Mouse (Mus musculus) hindbrain, embryonic 16.5 days (tissue): ENCODE results near the gene Cfap299. TPM values are rescaled to one million over a fixed set of nuclear protein-coding genes. Genes with fewer than 3 reads are reported as not detected.

Source experiments
- ATAC-seq: fragments of 200-750 bp; cut with Nextera tagmentation; 2 replicates; pipeline ENCODE4 v1.8.0; 2017; ENCODE audit warnings: moderate TSS enrichment, moderate library complexity
- H3K27ac ChIP-seq: fragments of 300-500 bp; sonication (generic); 2 replicates; pipeline ENCODE4 v1.5.1; 2014; ENCODE audit warnings: low read depth, mild to moderate bottlenecking, control low read depth, low read length, moderate library complexity
- H3K27me3 ChIP-seq: fragments of 300-500 bp; sonication (generic); replicated peaks from 2 replicates; pipeline ENCODE4 v1.6.1; 2014; ENCODE audit warnings: low read length; ENCODE audit not compliant: control insufficient read depth, insufficient read depth
- H3K36me3 ChIP-seq: fragments of 300-500 bp; sonication (generic); 2 replicates; pipeline ENCODE4 v1.6.1; 2014; ENCODE audit warnings: mild to moderate bottlenecking, low read length, moderate library complexity, mixed read lengths; ENCODE audit not compliant: control insufficient read depth, insufficient read depth
- H3K4me1 ChIP-seq: fragments of 300-500 bp; sonication (generic); 2 replicates; pipeline ENCODE4 v1.6.1; 2014; ENCODE audit warnings: low read depth, low read length; ENCODE audit not compliant: control insufficient read depth, insufficient read depth
- H3K4me2 ChIP-seq: fragments of 300-500 bp; sonication (generic); 2 replicates; pipeline ENCODE4 v1.6.1; 2014; ENCODE audit warnings: mild to moderate bottlenecking, low read length, control low read depth, moderate library complexity
- H3K4me3 ChIP-seq: fragments of 300-500 bp; sonication (generic); 2 replicates; pipeline ENCODE4 v1.5.1; 2014; ENCODE audit warnings: mild to moderate bottlenecking, low read length, control low read depth, moderate library complexity
- H3K9ac ChIP-seq: fragments of 300-500 bp; sonication (generic); 2 replicates; pipeline ENCODE4 v1.6.1; 2014; ENCODE audit warnings: low read depth, mild to moderate bottlenecking, control low read depth, low read length, moderate library complexity
- H3K9me3 ChIP-seq: fragments of 300-500 bp; sonication (generic); 2 replicates; pipeline ENCODE4 v1.6.1; 2014; ENCODE audit warnings: mild to moderate bottlenecking, low read length, moderate library complexity; ENCODE audit not compliant: control insufficient read depth
- WGBS: fragments of 180-500 bp; shearing (Covaris S2); extraction: QIAGEN DNeasy Blood & Tissue Kit; methylation state at CpG from one replicate; pipeline ENCODE4 v1.1.7; 2014; 5-methylcytosine and 5-hydroxymethylcytosine counted together
- polyA plus RNA-seq: library from polyadenylated mRNA; unstranded; fragments of >200 nt; fragmentation: Nextera tagmentation; extraction: Ambion mirVana; gene quantifications from 2 replicates; pipeline ENCODE4 v1.2.1, GENCODE M21; 2015

The Cfap299 gene
- polyA plus RNA-seq, 1 experiment from 2014 or later = 2.1 TPM

GRCm38 (mm10) chr5:98541333-98541732 is 212.2 kb downstream of the Cfap299 start:
- Histone ChIP-seq H3K36me3 (no peaks in the 10 kb centered on the region), H3K4me2 (no peak overlapping the region), H3K9me3 (no peaks in the 10 kb centered on the region), H3K27ac (no peak overlapping the region), H3K27me3 (no peaks in the 10 kb centered on the region), H3K9ac (no peak overlapping the region), H3K4me3 (no peak overlapping the region), H3K4me1 (no peaks in the 10 kb centered on the region)
- 75% methylated on average over 1 of the region's 1 CpGs for WGBS
- ATAC-seq = no peak

DNA sequence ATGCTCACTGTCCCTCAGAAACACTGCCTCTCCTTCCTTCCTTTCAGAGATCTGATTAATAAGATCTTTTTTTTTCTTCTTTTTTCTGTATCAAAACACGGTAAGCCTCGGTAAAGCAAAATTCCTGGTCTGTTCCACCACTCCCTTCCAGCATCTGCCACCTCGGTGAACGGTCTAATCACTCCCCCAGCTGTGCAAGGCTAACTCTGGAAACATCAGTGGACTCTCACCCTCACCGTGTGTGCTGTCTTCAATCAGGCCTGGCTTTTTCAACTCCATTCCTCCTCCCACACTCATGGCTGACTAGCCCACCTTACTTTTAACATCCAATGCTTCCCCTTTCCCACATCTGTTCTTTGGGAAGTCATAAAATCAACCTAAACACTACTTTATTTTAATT is 221.2 kb downstream of the Cfap299 start:
- Histone ChIP-seq H3K9ac (no peak overlapping the region), H3K4me1 (no peaks in the 10 kb centered on the region), H3K36me3 (no peaks in the 10 kb centered on the region), H3K4me3 (no peak overlapping the region), H3K27ac (no peak overlapping the region), H3K9me3 (no peaks in the 10 kb centered on the region), H3K27me3 (no peaks in the 10 kb centered on the region), H3K4me2 (no peak overlapping the region)
- no peak for ATAC-seq
- WGBS = 65% methylated on average over 5 of the region's 5 CpGs

- Histone ChIP-seq H3K4me2 (no peak overlapping the region), H3K27ac (no peak overlapping the region), H3K4me1 (no peaks in the 10 kb centered on the region), H3K36me3 (no peaks in the 10 kb centered on the region), H3K27me3 (no peaks in the 10 kb centered on the region), H3K9ac (no peak overlapping the region), H3K4me3 (no peak overlapping the region), H3K9me3 (no peaks in the 10 kb centered on the region)
- WGBS = 96% methylated on average over 1 of the region's 1 CpGs
- ATAC-seq = no peak
Observed at GRCm38 (mm10) chr5:98550873-98551272, 221.8 kb downstream of the Cfap299 start.

DNA sequence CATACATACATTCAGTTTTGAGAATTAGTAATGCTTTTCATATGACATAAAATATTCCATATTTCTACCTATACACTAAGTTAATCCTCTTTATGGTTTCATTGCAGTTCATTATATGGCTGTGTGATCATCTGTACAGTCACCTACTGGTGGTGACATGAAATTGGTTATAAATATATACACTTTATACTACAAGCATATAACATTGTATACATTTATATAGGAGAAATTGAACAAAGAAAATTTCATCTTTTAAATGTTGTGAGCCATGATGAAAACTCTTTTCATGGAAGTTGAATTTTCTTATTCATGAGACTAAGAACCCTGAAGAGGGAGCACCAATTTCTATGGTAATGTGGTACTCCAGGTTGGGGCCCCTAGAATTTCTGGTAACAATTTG is 223.3 kb downstream of the Cfap299 start, which contains the start of gene Gm11111:
Gene Gm11111, plus strand, starts transcription at position 301 of the 400 bp plus-strand sequence.
- no peak within 1 kb of the TSS for H3K4me3 ChIP-seq
- no peaks in the 10 kb centered on the region for H3K9me3 ChIP-seq
- no peak within 1 kb of the TSS for H3K27ac ChIP-seq
- ATAC-seq = no peak
- H3K9ac ChIP-seq = no peak within 1 kb of the TSS
- no peaks in the 10 kb centered on the region for H3K27me3 ChIP-seq
- H3K36me3 ChIP-seq = no peaks in the 10 kb centered on the region
- H3K4me2 ChIP-seq = no peak within 1 kb of the TSS
- no peaks in the 10 kb centered on the region for H3K4me1 ChIP-seq

DNA sequence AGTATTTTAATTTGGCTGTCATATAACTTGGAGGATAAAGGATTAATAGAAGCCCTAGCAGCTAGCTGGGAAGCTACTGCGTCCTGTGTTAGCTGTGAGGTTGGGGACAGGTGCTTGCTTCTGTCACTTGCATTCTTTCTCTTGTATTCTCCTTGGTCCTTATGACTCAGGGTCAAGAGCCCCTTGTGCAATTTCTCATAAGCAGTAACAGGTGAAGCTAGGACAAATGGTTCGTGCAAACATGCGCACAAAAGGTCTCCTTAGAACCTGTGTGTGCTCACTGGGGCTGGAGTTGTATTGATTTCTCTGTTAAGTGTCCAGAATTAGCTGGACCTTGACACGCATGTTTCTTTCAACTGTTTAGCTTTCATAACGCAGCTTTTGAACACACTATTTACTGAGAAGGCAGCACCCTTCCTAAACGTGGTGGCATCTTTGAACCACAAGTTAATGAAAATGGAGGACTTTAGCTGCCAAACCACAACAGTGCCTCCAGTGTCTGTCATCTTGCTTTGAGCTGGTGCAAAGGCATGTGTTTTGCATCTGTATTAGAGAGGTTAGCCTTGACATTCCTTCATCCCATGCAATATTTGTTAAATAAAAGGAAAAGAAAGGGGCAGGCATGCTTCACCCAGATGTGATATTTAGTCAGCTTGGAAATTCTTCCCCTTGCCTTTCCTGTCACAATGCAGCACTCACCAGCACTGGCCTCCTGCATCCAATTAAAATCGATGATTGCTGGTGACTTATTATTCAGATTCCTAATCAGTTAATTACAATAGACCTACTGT is 223.9 kb downstream of the Cfap299 start:
- H3K27ac ChIP-seq = no peak overlapping the region
- H3K4me2 ChIP-seq = no peak overlapping the region
- 67% methylated on average over 7 of the region's 7 CpGs for WGBS
- no peak overlapping the region for H3K9ac ChIP-seq
- no peak overlapping the region for H3K4me3 ChIP-seq
- no peaks in the 10 kb centered on the region for H3K27me3 ChIP-seq
- H3K36me3 ChIP-seq = no peaks in the 10 kb centered on the region
- H3K9me3 ChIP-seq = no peaks in the 10 kb centered on the region
- no peaks in the 10 kb centered on the region for H3K4me1 ChIP-seq
- no peak for ATAC-seq

DNA sequence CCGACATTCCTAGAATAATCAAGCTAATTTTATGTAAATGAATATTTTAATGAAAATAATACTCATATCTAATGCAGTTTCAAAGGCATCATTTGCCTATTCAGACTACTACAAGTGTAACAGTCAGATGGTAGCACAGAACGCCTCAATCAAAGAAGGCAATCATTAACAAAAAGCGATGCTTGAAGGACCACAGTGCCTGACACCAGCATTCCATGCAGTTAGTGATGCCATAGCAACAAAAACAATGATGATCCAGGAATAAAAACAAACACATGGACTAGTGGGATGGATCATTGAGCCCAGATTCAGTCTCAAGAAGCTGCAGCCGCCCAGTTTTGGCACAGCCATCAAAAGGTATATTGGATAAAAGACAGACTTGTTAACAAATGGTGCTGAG is 232.2 kb downstream of the Cfap299 start:
- Histone ChIP-seq H3K4me2 (no peak overlapping the region), H3K27ac (no peak overlapping the region), H3K36me3 (no peaks in the 10 kb centered on the region), H3K27me3 (no peaks in the 10 kb centered on the region), H3K4me3 (no peak overlapping the region), H3K9ac (no peak overlapping the region), H3K9me3 (no peaks in the 10 kb centered on the region), H3K4me1 (no peaks in the 10 kb centered on the region)
- 26% methylated on average over 4 of the region's 4 CpGs for WGBS
- no peak for ATAC-seq

- WGBS = 76% methylated on average over 9 of the region's 9 CpGs
- no peak overlapping the region for H3K9ac ChIP-seq
- no peaks in the 10 kb centered on the region for H3K27me3 ChIP-seq
- H3K36me3 ChIP-seq = no peaks in the 10 kb centered on the region
- H3K4me1 ChIP-seq = no peaks in the 10 kb centered on the region
- ATAC-seq = no peak
- H3K9me3 ChIP-seq = no peaks in the 10 kb centered on the region
- no peak overlapping the region for H3K27ac ChIP-seq
- no peak overlapping the region for H3K4me2 ChIP-seq
- H3K4me3 ChIP-seq = no peak overlapping the region
Observed at GRCm38 (mm10) chr5:98562806-98563205, 233.7 kb downstream of the Cfap299 start.

DNA sequence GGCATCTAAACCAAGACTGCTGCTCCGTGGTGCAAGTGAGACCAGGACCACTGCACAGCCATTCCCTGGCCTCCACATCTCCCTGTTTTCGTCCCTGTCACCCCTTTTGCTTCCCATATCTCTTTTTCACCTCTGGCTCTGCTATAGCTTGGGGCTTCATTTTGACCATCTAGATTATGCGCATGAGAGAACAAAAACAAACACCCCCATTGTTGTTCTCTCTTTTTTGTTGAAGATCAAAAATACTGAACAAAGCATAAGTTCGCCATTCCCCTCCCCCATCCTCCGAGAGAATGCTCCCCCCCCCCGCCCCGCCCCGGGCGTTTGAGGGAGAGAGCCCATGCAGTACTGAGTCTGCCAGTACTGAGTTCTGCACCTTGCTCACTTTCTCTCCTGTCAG is 234.7 kb downstream of the Cfap299 start:
- Histone ChIP-seq H3K9me3 (no peaks in the 10 kb centered on the region), H3K36me3 (no peaks in the 10 kb centered on the region), H3K4me3 (no peak overlapping the region), H3K27ac (no peak overlapping the region), H3K4me1 (no peaks in the 10 kb centered on the region), H3K9ac (no peak overlapping the region), H3K4me2 (no peak overlapping the region; the same call in 1 of the 2 replicates), H3K27me3 (no peaks in the 10 kb centered on the region)
- 31% methylated on average over 9 of the region's 9 CpGs for WGBS
- no peak for ATAC-seq

DNA sequence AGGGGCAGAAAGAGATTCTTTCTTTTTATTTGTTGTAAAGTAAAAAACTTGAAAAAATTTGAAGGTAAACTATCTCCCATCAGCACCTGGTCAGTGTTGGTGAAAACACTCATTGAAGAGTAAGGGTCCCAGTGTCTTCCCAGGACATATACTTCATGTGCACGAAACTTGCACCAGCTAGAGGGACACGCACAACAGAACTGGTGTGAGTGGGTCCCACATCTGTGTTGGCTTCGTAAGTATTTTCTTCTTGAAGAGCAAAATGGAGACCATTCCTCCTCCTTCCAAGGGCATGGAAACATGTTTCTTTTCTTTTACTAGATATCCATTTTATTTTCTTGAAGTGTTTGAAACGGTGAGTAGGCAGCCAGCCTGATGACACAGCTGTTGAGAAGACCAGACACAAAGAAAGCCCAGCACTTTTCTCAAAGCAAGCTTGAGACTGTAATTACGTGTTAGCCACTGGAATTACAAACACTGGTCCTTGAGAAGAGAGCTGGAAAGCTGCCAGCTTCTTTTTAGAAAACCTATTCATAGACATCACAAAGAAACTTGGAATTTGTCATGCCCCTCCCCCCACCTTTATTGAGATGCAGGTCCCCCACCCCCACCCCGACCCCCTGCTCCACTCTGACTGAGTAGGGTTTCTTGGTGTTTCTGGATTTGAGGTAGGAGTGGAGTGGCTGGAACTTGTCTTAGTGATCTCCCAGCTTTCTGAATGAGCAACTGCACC is 237.5 kb downstream of the Cfap299 start:
- Histone ChIP-seq H3K4me2 (no peak overlapping the region), H3K36me3 (no peaks in the 10 kb centered on the region), H3K27me3 (no peaks in the 10 kb centered on the region), H3K9ac (no peak overlapping the region), H3K27ac (no peak overlapping the region), H3K9me3 (no peaks in the 10 kb centered on the region), H3K4me1 (no peaks in the 10 kb centered on the region), H3K4me3 (no peak overlapping the region)
- 26% methylated on average over 6 of the region's 6 CpGs for WGBS
- no peak for ATAC-seq
